Mouse (Mus musculus) limb, embryonic 11.5 days (tissue): ENCODE results near the gene Ifna14. TPM values are rescaled to one million over a fixed set of nuclear protein-coding genes. Genes with fewer than 3 reads are reported as not detected.
A peak's percentile ranks its signal among the peaks of the same experiment; 100 is the strongest.
"Not testable (repeated sequence)": the region's sequence is repeated elsewhere in the genome, so short reads cannot be mapped to it uniquely, and the experiment has no call there.

Experiments
- ATAC-seq: fragments of 200-750 bp; cut with Nextera tagmentation; 2 replicates; pipeline ENCODE4 v1.8.0; 2017; ENCODE audit warnings: low read depth; ENCODE audit not compliant: insufficient number of reproducible peaks, low FRiP score, low TSS enrichment
- DNase-seq: peaks from one replicate; pipeline ENCODE4 v3.0.0-alpha.2; 2015; ENCODE audit warnings: low spot score
- H3K27ac ChIP-seq: fragments of 300-500 bp; sonication (generic); replicated peaks from 2 replicates; pipeline ENCODE4 v1.5.1; 2014; ENCODE audit warnings: low read depth, mild to moderate bottlenecking, low read length
- H3K27me3 ChIP-seq: fragments of 300-500 bp; sonication (generic); 2 replicates; pipeline ENCODE4 v1.6.1; 2014; ENCODE audit warnings: mild to moderate bottlenecking, low read length, mixed read lengths; ENCODE audit not compliant: control insufficient read depth, insufficient read depth
- H3K36me3 ChIP-seq: fragments of 300-500 bp; sonication (generic); 2 replicates; pipeline ENCODE4 v1.6.1; 2014; ENCODE audit warnings: mild to moderate bottlenecking, low read length, moderate library complexity, mixed read lengths; ENCODE audit not compliant: control insufficient read depth, insufficient read depth
- H3K4me1 ChIP-seq: fragments of 300-500 bp; sonication (generic); 2 replicates; pipeline ENCODE4 v1.6.1; 2014; ENCODE audit warnings: low read length, mixed read lengths; ENCODE audit not compliant: control insufficient read depth, insufficient read depth
- H3K4me2 ChIP-seq: fragments of 300-500 bp; sonication (generic); 2 replicates; pipeline ENCODE4 v1.6.1; 2014; ENCODE audit warnings: low read depth, mild to moderate bottlenecking, moderate library complexity; ENCODE audit not compliant: severe bottlenecking
- H3K4me3 ChIP-seq: fragments of 300-500 bp; sonication (generic); 2 replicates; pipeline ENCODE4 v1.5.1; 2014; ENCODE audit warnings: low read depth, low read length
- H3K9ac ChIP-seq: fragments of 300-500 bp; sonication (generic); 2 replicates; pipeline ENCODE4 v1.6.1; 2014; ENCODE audit warnings: mild to moderate bottlenecking, low read length
- H3K9me3 ChIP-seq: fragments of 300-500 bp; sonication (generic); 2 replicates; pipeline ENCODE4 v1.6.1; 2016; ENCODE audit warnings: low read length; ENCODE audit not compliant: control insufficient read depth
- WGBS: fragments of 180-500 bp; shearing (Covaris S2); extraction: QIAGEN DNeasy Blood & Tissue Kit; methylation state at CpG from one replicate; pipeline ENCODE4 v1.1.7; 2014; 5-methylcytosine and 5-hydroxymethylcytosine counted together
- polyA plus RNA-seq: library from polyadenylated mRNA; unstranded; fragments of >200 nt; fragmentation: Nextera tagmentation; extraction: Ambion mirVana; gene quantifications from 2 replicates; pipeline ENCODE4 v1.2.1, GENCODE M21; 2014

The Ifna14 gene
- not detected in 2 replicates for polyA plus RNA-seq

GRCm38 (mm10) chr4:88571698-88572097 is at the start of gene Ifna14:
Gene Ifna14 (minus strand): TSS chr4:88571798.
- no peak for DNase-seq
- Histone ChIP-seq H3K4me3 (no peak within 1 kb of the TSS), H3K36me3 (no peaks in the 10 kb centered on the region), H3K9me3 (no peaks in the 10 kb centered on the region), H3K9ac (no peak within 1 kb of the TSS), H3K27me3 (no peaks in the 10 kb centered on the region), H3K4me1 (no peaks in the 10 kb centered on the region), H3K4me2 (no peak within 1 kb of the TSS), H3K27ac (no peak within 1 kb of the TSS)
- 69% methylated on average over 1 of the region's 1 CpGs for WGBS
- no peak for ATAC-seq

GRCm38 (mm10) chr4:88603276-88603675 is 31.7 kb upstream of the Ifna14 start, which contains the start of gene Ifna12:
Gene Ifna12 (minus strand): TSS chr4:88603376.
- ATAC-seq (no peak), DNase-seq (no peak)
- Histone ChIP-seq H3K4me3 (no peak within 1 kb of the TSS), H3K4me1 (no peaks in the 10 kb centered on the region), H3K4me2 (no peak within 1 kb of the TSS), H3K9me3 (no peaks in the 10 kb centered on the region), H3K9ac (no peak within 1 kb of the TSS), H3K27me3 (no peaks in the 10 kb centered on the region), H3K27ac (no peak within 1 kb of the TSS), H3K36me3 (no peaks in the 10 kb centered on the region)

- WGBS: 71% methylated on average over 1 of the region's 1 CpGs
Measured at GRCm38 (mm10) chr4:88592285-88592684, 20.7 kb upstream of the Ifna14 start, which contains the start of gene Ifna9. Gene Ifna9 (minus strand): TSS chr4:88592385.

GRCm38 (mm10) chr4:88561791-88562190 is 9.8 kb downstream of the Ifna14 start:
- no peak overlapping the region for H3K4me2 ChIP-seq
- H3K9me3 ChIP-seq: no peaks in the 10 kb centered on the region
- no peak overlapping the region for H3K9ac ChIP-seq
- ATAC-seq: no peak
- H3K27me3 ChIP-seq: no peaks in the 10 kb centered on the region
- DNase-seq: no peak
- no peaks in the 10 kb centered on the region for H3K4me1 ChIP-seq
- WGBS: 92% methylated on average over 1 of the region's 1 CpGs
- H3K4me3 ChIP-seq: no peak overlapping the region
- no peak overlapping the region for H3K27ac ChIP-seq
- no peaks in the 10 kb centered on the region for H3K36me3 ChIP-seq

More at GRCm38 (mm10) chr4:88592285-88592684, 20.7 kb upstream of the Ifna14 start, which contains the start of gene Ifna9:
- no peaks in the 10 kb centered on the region for H3K9me3 ChIP-seq
- no peak for DNase-seq
- no peaks in the 10 kb centered on the region for H3K36me3 ChIP-seq
- H3K4me3 ChIP-seq: no peak within 1 kb of the TSS
- H3K9ac ChIP-seq: no peak within 1 kb of the TSS
- H3K27ac ChIP-seq: no peak within 1 kb of the TSS
- no peak for ATAC-seq
- no peaks in the 10 kb centered on the region for H3K27me3 ChIP-seq
- no peak within 1 kb of the TSS for H3K4me2 ChIP-seq
- H3K4me1 ChIP-seq: no peaks in the 10 kb centered on the region

- H3K27ac ChIP-seq, H3K9ac ChIP-seq, DNase-seq, ATAC-seq, H3K36me3 ChIP-seq, H3K4me3 ChIP-seq, H3K9me3 ChIP-seq, H3K27me3 ChIP-seq, H3K4me2 ChIP-seq, H3K4me1 ChIP-seq: not testable (repeated sequence)
Measured at GRCm38 (mm10) chr4:88558145-88558544, 13.5 kb downstream of the Ifna14 start, which contains the start of gene Ifna15. Gene Ifna15 (minus strand): TSS chr4:88558245.

GRCm38 (mm10) chr4:88550161-88550945 is 21.2 kb downstream of the Ifna14 start:
- Histone ChIP-seq H3K36me3 (no peaks in the 10 kb centered on the region), H3K4me2 (no peak overlapping the region), H3K4me1 (no peaks in the 10 kb centered on the region), H3K9ac (no peak overlapping the region), H3K27ac (no peak overlapping the region), H3K27me3 (no peaks in the 10 kb centered on the region), H3K9me3 (no peaks in the 10 kb centered on the region), H3K4me3 (no peak overlapping the region)
- 33% methylated on average over 22 of the region's 22 CpGs for WGBS
- ATAC-seq (peak; percentile 31; the same call in 1 of the 2 replicates), DNase-seq (peak; percentile 81)

- no peak overlapping the region for H3K4me3 ChIP-seq
- H3K27ac ChIP-seq: no peak overlapping the region
- DNase-seq (no peak), ATAC-seq (no peak)
- H3K27me3 ChIP-seq: no peaks in the 10 kb centered on the region
- no peaks in the 10 kb centered on the region for H3K9me3 ChIP-seq
- WGBS: 76% methylated on average over 1 of the region's 1 CpGs
- H3K4me2 ChIP-seq: no peak overlapping the region
- H3K9ac ChIP-seq: no peak overlapping the region
- H3K36me3 ChIP-seq: no peaks in the 10 kb centered on the region
- H3K4me1 ChIP-seq: no peaks in the 10 kb centered on the region
Measured at GRCm38 (mm10) chr4:88547986-88548385, 23.6 kb downstream of the Ifna14 start.

GRCm38 (mm10) chr4:88543649-88544234 is 27.9 kb downstream of the Ifna14 start:
- Histone ChIP-seq H3K36me3 (no peaks in the 10 kb centered on the region), H3K9ac (no peak overlapping the region), H3K9me3 (no peaks in the 10 kb centered on the region), H3K4me3 (no peak overlapping the region), H3K27ac (no peak overlapping the region), H3K27me3 (no peaks in the 10 kb centered on the region), H3K4me2 (no peak overlapping the region), H3K4me1 (no peaks in the 10 kb centered on the region)
- ATAC-seq (no peak), DNase-seq (no peak)
- 55% methylated on average over 2 of the region's 2 CpGs for WGBS
